In genomic region chr14:76310278-76310677, GRCm38 (mm10) we compare ENCODE assay signal across 9 mouse cellular contexts.
DNase-seq lines count a peak whose midpoint lies in the region; ATAC-seq and TF ChIP-seq lines count a peak whose summit lies in the region.
"Had no signal": no experiment of that assay in that cellular context is flagged by ENCODE, and none has a peak within 500 bp of the region (broad histone marks: within the 10 kb centered on the region; RNA-seq: fewer than 3 reads in every experiment).

No protein-coding gene starts in this region.

- intact Hi-C loops in left cerebral cortex, adult 2 months (cut with DNase I): loop anchor here (5.0 kb wide), 1 partner anchor 102 kb away; the partner anchor contains the start of gene Tsc22d1

- H3K9me3 ChIP-seq in neural tube, embryonic 13.5 days: no peaks in the 10 kb centered on the region
- H3K9me3 ChIP-seq in heart, embryonic 16.5 days (replicated peaks; ENCODE audit: control insufficient read depth, low read length): no peaks in the 10 kb centered on the region

- H3K9ac ChIP-seq in neural tube, embryonic 13.5 days: no peak overlapping the region
- H3K9ac ChIP-seq in heart, embryonic 16.5 days (ENCODE audit: low read length): no peak overlapping the region

- no peaks in the 10 kb centered on the region for H3K36me3 ChIP-seq in neural tube, embryonic 13.5 days
- no peaks in the 10 kb centered on the region for H3K36me3 ChIP-seq in heart, embryonic 16.5 days (ENCODE audit: control insufficient read depth, insufficient read depth)

- 0 out of 2 replicates have a peak, but pooled peaks have one; percentile 24 for ATAC-seq in neural tube, embryonic 13.5 days (ENCODE audit: low read depth)
- ATAC-seq in heart, embryonic 16.5 days (replicated peaks; ENCODE audit: extremely low read depth, insufficient read depth, low FRiP score): peak; percentile 41; the same call in 1 of the 2 replicates
- no peak for ATAC-seq in erythroid progenitor cell, adult 5-6 weeks (replicated peaks; ENCODE audit: low FRiP score, poor library complexity, severe bottlenecking)
- no peak for ATAC-seq in erythroblast, adult 5-6 weeks (replicated peaks; ENCODE audit: low FRiP score, poor library complexity, severe bottlenecking)

- no peaks in the 10 kb centered on the region for H3K27me3 ChIP-seq in neural tube, embryonic 13.5 days
- H3K27me3 ChIP-seq in heart, embryonic 16.5 days (ENCODE audit: control insufficient read depth, insufficient read depth, low read length): no peaks in the 10 kb centered on the region

- 70% methylated on average over 6 of the region's 6 CpGs for WGBS in neural tube, embryonic 13.5 days
- 58% methylated on average over 6 of the region's 6 CpGs for WGBS in heart, embryonic 16.5 days

- peaks cover 26% of the 10 kb centered on the region for H3K4me1 ChIP-seq in neural tube, embryonic 13.5 days (replicated peaks)
- no peaks in the 10 kb centered on the region for H3K4me1 ChIP-seq in heart, embryonic 16.5 days (ENCODE audit: control insufficient read depth, insufficient read depth, low read length)

- no peak for DNase-seq in neural tube, embryonic 10.5 days (ENCODE audit: extremely low spot score, low spot score)
- peak; percentile 77 to 83 for DNase-seq in cerebellum, postnatal 25 days
- peak; percentile 35 to 58 for DNase-seq in left cerebral cortex, adult 2 months (ENCODE audit: extremely low spot score in 1 of 2, low spot score in 2 of 2)
- peak; percentile 38 for DNase-seq in ovary, postnatal 14 days (ENCODE audit: low spot score)

- no peak overlapping the region for H3K4me3 ChIP-seq in neural tube, embryonic 13.5 days
- H3K4me3 ChIP-seq in heart, embryonic 16.5 days (ENCODE audit: low read length): no peak overlapping the region
- H3K4me3 ChIP-seq in left cerebral cortex, adult 2 months: no peak overlapping the region

- TF ChIP-seq CTCF in left cerebral cortex, adult 2 months (IDR thresholded peaks at IDR 0.05): no peak

- no peak overlapping the region for H3K27ac ChIP-seq in neural tube, embryonic 13.5 days (replicated peaks)
- H3K27ac ChIP-seq in heart, embryonic 16.5 days (ENCODE audit: low read length): no peak overlapping the region
- H3K27ac ChIP-seq in left cerebral cortex, adult 2 months: no peak overlapping the region
- H3K27ac ChIP-seq: kidney, postnatal 0 days had no signal

- no peak overlapping the region for H3K4me2 ChIP-seq in neural tube, embryonic 13.5 days
- H3K4me2 ChIP-seq in heart, embryonic 16.5 days (ENCODE audit: low read depth, low read length): no peak overlapping the region

Comparison
In these comparisons a context has a peak if more than half of its experiments do, and no peak if none do; other contexts are left out.
1. ATAC-seq: peak in neural tube, embryonic 13.5 days (single experiment) and heart, embryonic 16.5 days (single experiment); none in erythroid progenitor cell, adult 5-6 weeks (single experiment) and erythroblast, adult 5-6 weeks (single experiment).